Mouse (Mus musculus) Patski (cell line): ENCODE results near the gene Chl1. TPM values are rescaled to one million over a fixed set of nuclear protein-coding genes. Genes with fewer than 3 reads are reported as not detected.

Source experiments
- ATAC-seq: fragments of 100-300 bp; one replicate; pipeline ENCODE4 v1.8.0; 2021
- CTCF ChIA-PET: fragments of 350-600 bp; sonication (Branson Sonifier 250); formaldehyde crosslinking; loops from one replicate; lab custom pipeline; 2022; ENCODE audit warnings: inconsistent platforms; lab: Charles Lee
- POLR2A ChIA-PET: fragments of 350-600 bp; sonication (Branson Sonifier 250); formaldehyde crosslinking; loops from one replicate; lab custom pipeline; 2022; ENCODE audit warnings: antibody characterized with exemption, inconsistent platforms; lab: Charles Lee
- DNase-seq: peaks from one replicate; pipeline ENCODE4 v3.0.0-alpha.2; 2011; ENCODE audit warnings: low read depth, low spot score
- H3K27me3 ChIP-seq: fragments of 371-371 bp; one replicate; pipeline ENCODE4 v1.5.1; 2021
- CTCF ChIP-seq: fragments of 100-300 bp; IDR thresholded peaks from one replicate; pipeline ENCODE4 v1.5.1; 2021
- in situ Hi-C: fragments of 300-500 bp; cut with MboI; formaldehyde crosslinking; loops from 3 replicates; pipeline ENCODE4 v1.11.1; 2018; ENCODE audit warnings: low pct_unique_long_range_greater_than_20kb, mixed read lengths
- polyA plus RNA-seq: library from polyadenylated mRNA; unstranded; gene quantifications from one replicate; pipeline ENCODE4 v1.2.3, GENCODE M21; 2021

The Chl1 gene
- polyA plus RNA-seq, 1 experiment from 2014 or later = not detected

- ATAC-seq (no peak), DNase-seq (peak; percentile 15)
- in situ Hi-C loops = no loop called here
- TF ChIP-seq CTCF = no peak
- CTCF ChIA-PET = interaction anchor here (0.7 kb wide), 1 partner anchor 23 kb away, joined by 3 read pairs; no protein-coding TSS in a partner anchor
- H3K27me3 ChIP-seq = no peaks in the 10 kb centered on the region
- POLR2A ChIA-PET = no interaction called here
These were observed 75.7 kb downstream of the Chl1 start for GRCm38 (mm10) chr6:103586081-103586480.

GRCm38 (mm10) chr6:103602070-103602469 lies 91.7 kb downstream of the Chl1 start:
- no peak for ATAC-seq
- H3K27me3 ChIP-seq = peaks cover 6% of the 10 kb centered on the region
- CTCF ChIA-PET = interaction anchor here (1.3 kb wide), 1 partner anchor 13 kb away, joined by 5 read pairs; no protein-coding TSS in a partner anchor
- TF ChIP-seq CTCF = no peak
- in situ Hi-C loops = no loop called here
- DNase-seq = no peak
- POLR2A ChIA-PET = no interaction called here

GRCm38 (mm10) chr6:103610656-103611055 lies 100.3 kb downstream of the Chl1 start:
- no peak for DNase-seq
- TF ChIP-seq CTCF = no peak
- in situ Hi-C loops = loop anchor here (5.0 kb wide), 1 partner anchor 88 kb away; no protein-coding TSS in a partner anchor
- POLR2A ChIA-PET = no interaction called here
- CTCF ChIA-PET = no interaction called here
- no peak for ATAC-seq
- no peaks in the 10 kb centered on the region for H3K27me3 ChIP-seq

GRCm38 (mm10) chr6:103612626-103613025 lies 102.2 kb downstream of the Chl1 start:
- TF ChIP-seq CTCF = no peak
- POLR2A ChIA-PET = no interaction called here
- DNase-seq (no peak), ATAC-seq (no peak)
- in situ Hi-C loops = loop anchor here (5.0 kb wide), 1 partner anchor 90 kb away; no protein-coding TSS in a partner anchor
- peaks cover 7% of the 10 kb centered on the region for H3K27me3 ChIP-seq
- CTCF ChIA-PET = no interaction called here

- ATAC-seq (no peak), DNase-seq (no peak)
- CTCF ChIA-PET = no interaction called here
- POLR2A ChIA-PET = no interaction called here
- peaks cover 7% of the 10 kb centered on the region for H3K27me3 ChIP-seq
- TF ChIP-seq CTCF = no peak
- in situ Hi-C loops = loop anchor here (5.0 kb wide), 1 partner anchor 91 kb away; no protein-coding TSS in a partner anchor
These were observed 103.3 kb downstream of the Chl1 start for GRCm38 (mm10) chr6:103613714-103614113.

- in situ Hi-C loops = no loop called here
- DNase-seq (no peak), ATAC-seq (no peak)
- CTCF ChIA-PET = no interaction called here
- H3K27me3 ChIP-seq = peaks cover 7% of the 10 kb centered on the region
- POLR2A ChIA-PET = no interaction called here
- no peak for TF ChIP-seq CTCF
These were observed 105.7 kb downstream of the Chl1 start for GRCm38 (mm10) chr6:103615924-103616602.

- ChIA-PET CTCF (no interaction called here), POLR2A (no interaction called here)
- TF ChIP-seq CTCF = no peak
- H3K27me3 ChIP-seq = peaks cover 7% of the 10 kb centered on the region
- in situ Hi-C loops = no loop called here
- peak; percentile 65 for ATAC-seq
- DNase-seq = peak; percentile 15
These were observed 110.5 kb downstream of the Chl1 start for GRCm38 (mm10) chr6:103620880-103621279.

- in situ Hi-C loops = no loop called here
- no peak for TF ChIP-seq CTCF
- H3K27me3 ChIP-seq = peaks cover 2% of the 10 kb centered on the region
- DNase-seq = no peak
- POLR2A ChIA-PET = interaction anchor here (0.6 kb wide), 1 partner anchor 22 kb away, joined by 3 read pairs; no protein-coding TSS in a partner anchor
- no peak for ATAC-seq
- CTCF ChIA-PET = interaction anchor here (1.2 kb wide), 1 partner anchor 18 kb away, joined by 3 read pairs; no protein-coding TSS in a partner anchor
These were observed 111.8 kb downstream of the Chl1 start for GRCm38 (mm10) chr6:103622117-103622713.

GRCm38 (mm10) chr6:103632856-103633255 lies 122.5 kb downstream of the Chl1 start:
- DNase-seq (no peak), ATAC-seq (no peak)
- ChIA-PET CTCF (no interaction called here), POLR2A (no interaction called here)
- no peaks in the 10 kb centered on the region for H3K27me3 ChIP-seq
- no peak for TF ChIP-seq CTCF
- in situ Hi-C loops = no loop called here

- ATAC-seq (no peak), DNase-seq (no peak)
- peaks cover 4% of the 10 kb centered on the region for H3K27me3 ChIP-seq
- in situ Hi-C loops = no loop called here
- POLR2A ChIA-PET = no interaction called here
- TF ChIP-seq CTCF = no peak
- CTCF ChIA-PET = no interaction called here
These were observed 146.4 kb downstream of the Chl1 start for GRCm38 (mm10) chr6:103656778-103657177.

GRCm38 (mm10) chr6:103659173-103659572 lies 148.8 kb downstream of the Chl1 start:
- TF ChIP-seq CTCF = no peak
- no peak for DNase-seq
- ChIA-PET CTCF (no interaction called here), POLR2A (no interaction called here)
- no peak for ATAC-seq
- in situ Hi-C loops = no loop called here
- peaks cover 4% of the 10 kb centered on the region for H3K27me3 ChIP-seq
